Mouse (Mus musculus) erythroblast, embryonic 14.5 days (primary cell): ENCODE data around the gene Rab34. TPM values are rescaled to one million over a fixed set of nuclear protein-coding genes. Genes with fewer than 3 reads are reported as not detected.
A peak's percentile ranks its signal among the peaks of the same experiment; 100 is the strongest.

Experiments used
- H3K27me3 ChIP-seq: 2 replicates; pipeline ENCODE4 v1.6.1; 2012; ENCODE audit warnings: inconsistent platforms; ENCODE audit not compliant: control insufficient read depth
- H3K36me3 ChIP-seq: 2 replicates; pipeline ENCODE4 v1.6.1; 2012; ENCODE audit warnings: mild to moderate bottlenecking, inconsistent platforms; ENCODE audit not compliant: control insufficient read depth
- H3K4me1 ChIP-seq: 2 replicates; pipeline ENCODE4 v1.6.1; 2012; ENCODE audit warnings: inconsistent platforms; ENCODE audit not compliant: control insufficient read depth
- H3K4me3 ChIP-seq: replicated peaks from 2 replicates; pipeline ENCODE3; 2012; ENCODE audit warnings: moderate library complexity, mild to moderate bottlenecking, inconsistent platforms
- H3K9me3 ChIP-seq: 2 replicates; pipeline ENCODE4 v1.6.1; 2012; ENCODE audit warnings: low read length, inconsistent platforms, mixed read lengths; ENCODE audit not compliant: control insufficient read depth
- GATA1 ChIP-seq: IDR thresholded peaks from 2 replicates; pipeline ENCODE4 v1.6.1; 2012; ENCODE audit warnings: low read length, inconsistent platforms, mixed read lengths
- TAL1 ChIP-seq: IDR thresholded peaks from 3 replicates; pipeline ENCODE4 v1.6.1; 2012; ENCODE audit warnings: low read length, inconsistent platforms, mixed read lengths
- polyA plus RNA-seq: library from polyadenylated mRNA; stranded (reverse); fragments of >175 nt; gene quantifications from 2 replicates; pipeline ENCODE4 v1.2.3, GENCODE M21; 2012

Gene Rab34
- polyA plus RNA-seq, 1 experiment: 0.13 TPM

DNA sequence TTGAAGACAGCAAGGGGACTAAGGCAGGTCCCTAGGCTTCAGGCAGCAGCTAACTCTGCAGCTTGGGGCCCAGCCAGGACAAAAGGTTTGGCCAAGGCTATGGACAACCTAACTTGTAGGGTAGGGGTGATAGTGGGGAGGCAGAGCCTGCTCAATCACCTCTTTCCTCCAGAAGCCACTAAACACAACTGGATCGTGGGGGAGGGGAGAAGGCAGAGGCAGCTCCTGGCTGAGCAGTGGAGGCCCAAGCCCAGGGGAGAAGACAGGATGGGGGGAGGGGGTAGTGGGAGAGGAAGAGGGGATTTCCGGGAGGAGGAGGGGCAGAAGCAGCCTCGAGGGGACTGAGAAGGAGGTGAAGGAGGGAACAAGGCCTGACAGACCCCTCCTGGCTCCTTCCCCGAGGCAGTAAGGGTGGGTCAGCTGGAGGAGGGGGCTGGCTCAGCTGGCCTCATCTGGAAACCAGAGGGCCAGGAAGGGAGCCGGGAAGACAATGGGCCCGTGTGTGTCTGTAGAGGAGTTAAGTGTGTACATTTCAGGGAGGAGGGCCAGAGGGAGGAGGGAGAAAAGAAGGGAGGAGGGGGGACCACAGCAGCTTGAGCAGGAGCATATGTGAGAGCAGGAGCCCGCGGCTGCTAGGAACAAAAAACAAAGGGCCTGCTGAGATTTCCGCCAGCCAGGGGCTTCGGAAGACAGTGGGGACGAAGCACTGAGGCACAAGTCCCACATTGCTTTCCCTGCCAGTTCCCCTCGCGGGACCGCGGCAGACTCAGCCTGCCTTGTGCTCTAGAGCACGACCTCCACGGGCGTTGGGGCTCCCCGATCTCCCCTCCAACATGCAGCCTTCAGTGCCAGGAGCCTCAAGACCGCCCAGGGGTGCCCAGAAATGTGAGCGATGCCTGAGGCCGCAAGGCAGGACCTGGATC lies 24.3 kb upstream of the Rab34 start:
- Histone ChIP-seq H3K27me3 (no peaks in the 10 kb centered on the region), H3K9me3 (no peaks in the 10 kb centered on the region), H3K4me1 (peaks cover 98% of the 10 kb centered on the region), H3K4me3 (peak overlapping the region; percentile 90), H3K36me3 (peaks cover 69% of the 10 kb centered on the region)
- no peak for TF ChIP-seq TAL1
- no peak for TF ChIP-seq GATA1

DNA sequence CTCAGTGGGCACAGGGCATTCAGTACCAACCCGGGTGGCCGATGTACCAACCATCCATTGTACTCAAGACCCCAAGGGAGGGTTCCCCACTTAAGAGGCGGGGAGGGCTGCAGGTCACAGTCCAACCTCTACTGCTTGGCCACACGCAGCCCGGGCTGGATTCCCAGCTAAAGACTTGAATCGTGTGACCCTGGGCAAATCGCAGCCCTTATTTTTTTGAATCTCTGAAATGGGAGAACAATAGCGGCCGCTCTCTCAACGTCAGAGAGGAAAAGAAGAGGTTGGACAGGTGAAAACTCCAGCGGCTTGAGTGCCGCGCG lies 23.7 kb upstream of the Rab34 start:
- TF ChIP-seq GATA1 (no peak), TAL1 (no peak)
- Histone ChIP-seq H3K4me3 (peak overlapping the region; percentile 90), H3K4me1 (peaks cover 98% of the 10 kb centered on the region), H3K36me3 (peaks cover 63% of the 10 kb centered on the region), H3K27me3 (no peaks in the 10 kb centered on the region), H3K9me3 (no peaks in the 10 kb centered on the region)

DNA sequence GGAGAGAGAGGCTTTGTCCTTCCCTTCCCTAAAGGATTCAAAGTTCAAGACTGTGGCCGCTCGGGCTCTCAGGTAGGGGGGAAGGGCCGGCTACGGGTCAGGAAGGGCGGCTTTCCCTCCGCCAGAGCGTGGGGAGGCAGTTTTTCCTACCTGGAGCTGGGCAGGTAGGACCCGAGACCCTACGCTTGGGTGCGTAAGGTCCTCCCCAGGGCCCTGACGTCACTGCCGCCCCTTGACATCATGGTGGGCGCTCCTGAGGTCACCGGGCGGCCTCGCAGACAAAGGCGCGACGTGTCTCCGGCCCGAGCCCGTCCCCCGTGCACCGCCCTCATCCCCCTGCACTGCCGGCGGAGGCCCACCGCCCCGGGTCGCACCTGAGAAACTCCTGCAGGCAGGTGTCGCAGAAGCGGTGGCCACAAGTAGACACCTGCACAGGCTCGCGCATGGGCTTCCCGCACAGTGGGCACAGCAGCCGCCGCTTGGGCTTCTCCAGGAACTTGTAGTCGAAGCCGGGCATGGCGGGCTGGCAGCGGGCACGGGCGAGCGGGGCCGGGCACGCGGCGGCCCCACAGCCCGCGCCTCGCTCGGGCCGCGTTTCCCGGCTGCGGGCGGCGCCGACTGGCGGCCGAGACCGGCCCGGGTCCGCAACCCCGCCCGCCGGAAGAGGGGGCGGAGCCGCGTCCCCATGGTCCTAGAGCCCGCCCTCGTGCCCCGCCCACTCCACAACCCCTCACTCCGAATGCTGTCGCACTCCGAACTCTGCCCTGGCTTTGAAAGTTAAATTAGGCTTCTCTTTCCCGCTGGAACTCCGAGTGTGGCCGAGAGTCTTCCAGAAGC lies 23.1 kb upstream of the Rab34 start, which contains the start of gene Traf4:
Gene Traf4, minus strand, starts transcription at position 666 of the 837 bp plus-strand sequence.
- peaks cover 58% of the 10 kb centered on the region for H3K36me3 ChIP-seq
- H3K4me3 ChIP-seq: peak within 1 kb of the TSS; percentile 90
- no peaks in the 10 kb centered on the region for H3K9me3 ChIP-seq
- peaks cover 98% of the 10 kb centered on the region for H3K4me1 ChIP-seq
- TF ChIP-seq TAL1: no peak
- TF ChIP-seq GATA1: no peak
- H3K27me3 ChIP-seq: no peaks in the 10 kb centered on the region

DNA sequence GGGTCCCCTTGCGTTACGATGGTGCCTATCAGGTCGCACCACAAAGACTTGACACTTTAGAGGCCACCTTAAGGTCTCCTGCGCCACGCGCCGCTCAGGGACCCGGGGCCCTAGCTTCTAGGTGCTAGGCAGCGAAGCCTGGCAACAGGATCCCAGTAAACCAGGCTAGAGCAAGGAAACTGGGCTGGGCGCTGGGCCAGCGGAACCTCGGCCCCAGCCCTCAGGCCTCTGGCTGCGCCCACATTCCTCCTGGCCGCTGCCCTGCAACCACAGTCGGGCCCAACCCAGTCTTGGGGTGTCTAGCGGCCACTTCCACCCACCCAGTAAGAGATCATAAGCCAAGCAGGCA lies 22.5 kb upstream of the Rab34 start:
- Histone ChIP-seq H3K4me3 (peak overlapping the region; percentile 90), H3K27me3 (no peaks in the 10 kb centered on the region), H3K4me1 (peaks cover 98% of the 10 kb centered on the region), H3K9me3 (no peaks in the 10 kb centered on the region), H3K36me3 (peaks cover 58% of the 10 kb centered on the region)
- TF ChIP-seq GATA1 (no peak), TAL1 (no peak)

DNA sequence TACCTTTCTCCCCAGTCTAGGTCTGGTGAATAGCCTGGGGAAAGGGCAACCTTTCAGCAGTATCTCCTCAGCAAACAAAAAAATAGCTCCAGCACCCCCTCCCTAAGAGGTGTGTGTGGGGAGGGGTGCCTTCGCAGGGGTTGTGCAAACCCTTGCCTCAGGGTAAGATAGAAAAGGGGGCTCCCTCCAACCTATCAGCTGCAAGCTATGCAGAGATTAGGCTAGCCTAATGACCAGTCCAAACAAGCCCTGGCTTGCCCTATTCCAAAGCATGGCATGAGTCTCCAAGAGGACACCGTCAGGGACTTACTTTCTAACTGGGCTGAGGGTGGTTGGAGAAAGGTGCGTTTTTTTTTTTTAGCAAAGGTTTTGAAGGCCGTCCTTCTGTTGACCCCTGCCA lies 22.1 kb upstream of the Rab34 start:
- H3K36me3 ChIP-seq: peaks cover 58% of the 10 kb centered on the region

DNA sequence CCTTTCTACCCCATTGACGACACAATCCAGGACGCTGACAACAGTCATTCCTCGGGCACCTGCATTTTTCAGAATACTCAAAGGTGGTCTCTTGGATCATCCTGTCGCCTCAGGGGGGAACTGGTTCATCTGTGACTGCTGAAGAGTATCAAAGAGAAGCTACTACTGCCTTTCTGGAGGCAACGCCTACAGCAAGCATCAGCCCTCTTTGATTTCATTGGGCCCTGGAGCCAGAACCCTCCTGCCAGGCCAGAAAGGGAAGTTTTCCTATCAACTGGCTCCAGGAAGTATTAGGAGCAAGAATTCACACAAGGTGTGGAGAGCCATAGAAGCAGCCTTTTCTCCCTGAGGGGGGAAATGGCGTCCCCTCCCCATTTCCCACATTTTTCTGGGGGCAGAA lies 21.6 kb upstream of the Rab34 start:
- TF ChIP-seq GATA1 (no peak), TAL1 (no peak)
- peaks cover 96% of the 10 kb centered on the region for H3K4me1 ChIP-seq
- H3K36me3 ChIP-seq: peaks cover 56% of the 10 kb centered on the region
- no peaks in the 10 kb centered on the region for H3K27me3 ChIP-seq
- H3K4me3 ChIP-seq: no peak overlapping the region
- H3K9me3 ChIP-seq: no peaks in the 10 kb centered on the region

More for the DNA sequence above, 22.1 kb upstream of the Rab34 start:
- TF ChIP-seq TAL1: no peak
- no peak for TF ChIP-seq GATA1
- Histone ChIP-seq H3K4me3 (peak overlapping the region; percentile 90), H3K9me3 (no peaks in the 10 kb centered on the region), H3K4me1 (peaks cover 98% of the 10 kb centered on the region), H3K27me3 (no peaks in the 10 kb centered on the region)

DNA sequence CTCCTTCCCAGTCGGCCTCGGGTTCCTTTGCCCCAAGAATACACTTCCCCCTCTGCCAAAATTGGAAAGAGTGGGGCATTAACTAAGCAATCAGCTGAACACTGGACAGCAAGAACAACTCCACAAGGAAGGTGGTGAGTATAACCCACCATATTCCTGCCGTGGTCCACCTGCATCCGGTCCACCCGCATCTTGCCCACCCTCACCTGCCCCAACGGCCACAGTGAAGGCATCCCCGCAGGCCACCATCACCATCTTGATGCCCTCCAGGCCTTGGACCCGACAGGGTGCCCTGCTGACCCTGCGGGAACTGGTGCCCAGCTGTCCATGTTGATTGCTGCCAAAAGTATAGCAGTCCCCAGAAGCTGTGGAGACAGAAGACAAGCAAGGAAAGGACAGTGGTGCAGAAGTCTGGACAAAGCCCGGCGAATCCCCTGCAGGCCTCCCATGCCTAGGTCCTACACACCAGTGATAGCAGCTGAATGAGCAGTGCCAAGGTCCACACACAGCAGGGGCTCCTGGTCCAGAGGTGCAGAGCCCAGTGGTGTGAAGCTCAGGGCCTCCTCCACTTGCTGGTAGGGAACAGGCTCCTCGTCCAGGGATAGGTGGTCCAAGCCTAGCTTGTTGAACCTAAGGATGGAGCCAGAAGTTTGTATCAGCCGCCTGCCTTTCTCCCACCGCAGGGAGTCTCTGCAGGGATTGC lies 20.8 kb upstream of the Rab34 start:
- H3K4me3 ChIP-seq: no peak overlapping the region
- no peak for TF ChIP-seq TAL1
- no peak for TF ChIP-seq GATA1
- H3K27me3 ChIP-seq: no peaks in the 10 kb centered on the region
- no peaks in the 10 kb centered on the region for H3K9me3 ChIP-seq
- peaks cover 56% of the 10 kb centered on the region for H3K36me3 ChIP-seq
- peaks cover 96% of the 10 kb centered on the region for H3K4me1 ChIP-seq

DNA sequence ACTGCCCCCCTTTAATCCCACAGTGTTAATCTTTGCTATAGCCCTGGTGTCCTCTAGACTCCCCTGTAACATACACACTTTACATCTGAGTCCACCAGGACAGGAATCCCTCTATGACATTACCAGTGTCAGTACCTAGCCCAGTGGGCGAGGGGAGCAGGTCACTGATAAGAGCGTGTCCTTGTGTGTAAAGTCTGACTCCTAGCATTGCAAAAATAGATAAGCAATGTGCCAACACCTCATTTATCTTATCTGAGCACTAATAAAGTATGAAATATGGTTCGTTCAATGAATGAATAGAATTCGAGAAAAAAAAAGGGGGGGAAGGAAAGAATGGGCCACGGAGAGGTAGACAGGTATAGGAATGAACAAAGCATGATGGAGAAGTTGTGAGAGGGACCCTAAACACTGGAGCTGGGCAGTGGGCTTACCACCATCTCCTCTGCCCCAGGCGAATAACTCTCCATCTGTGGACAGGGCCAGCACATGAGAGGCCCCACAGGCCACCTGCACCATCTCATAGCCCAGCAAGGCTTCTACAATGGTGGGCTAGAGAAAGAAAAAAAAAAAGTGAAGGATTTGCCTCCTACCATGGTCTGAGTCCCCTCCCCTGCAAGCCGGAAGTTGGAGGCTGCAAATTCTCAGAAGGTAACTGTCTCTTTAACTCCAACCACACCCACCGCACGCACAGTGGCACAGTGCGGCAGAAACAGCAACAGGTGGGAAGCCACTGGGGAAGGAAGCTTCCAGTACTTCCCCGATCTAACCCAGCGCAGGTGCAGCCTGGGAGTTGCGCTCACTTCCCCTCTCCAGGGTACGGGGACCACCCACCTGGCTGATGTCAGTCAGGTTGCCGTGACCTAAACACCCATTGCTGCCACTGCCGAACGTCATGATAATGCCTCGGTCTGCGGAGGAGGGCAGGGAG lies 19.4 kb upstream of the Rab34 start:
- TF ChIP-seq TAL1 (0 out of 3 replicates have a peak, but pooled peaks have one; percentile 31), GATA1 (peak; percentile 50; the same call in 1 of the 2 replicates)
- H3K4me3 ChIP-seq: peak overlapping the region; percentile 64
- H3K36me3 ChIP-seq: peaks cover 49% of the 10 kb centered on the region
- peaks cover 90% of the 10 kb centered on the region for H3K4me1 ChIP-seq
- no peaks in the 10 kb centered on the region for H3K9me3 ChIP-seq
- H3K27me3 ChIP-seq: no peaks in the 10 kb centered on the region
